Mouse (Mus musculus) heart, adult 10 weeks (tissue): Measurements from ENCODE around the gene Psmb7. TPM values are rescaled to one million over a fixed set of nuclear protein-coding genes. Genes with fewer than 3 reads are reported as not detected.

Experiments
- polyA plus RNA-seq: library from polyadenylated mRNA; stranded (reverse); fragments of 350-450 nt; fragmentation: Illumina TruSeq; extraction: RNeasy Lipid Tissue Mini Kit (QIAGEN cat#74804); gene quantifications from one replicate; pipeline ENCODE4 v1.2.3, GENCODE M21; 2014; ENCODE audit warnings: low read depth, low replicate concordance

Gene Psmb7
- polyA plus RNA-seq, result 258 TPM

DNA sequence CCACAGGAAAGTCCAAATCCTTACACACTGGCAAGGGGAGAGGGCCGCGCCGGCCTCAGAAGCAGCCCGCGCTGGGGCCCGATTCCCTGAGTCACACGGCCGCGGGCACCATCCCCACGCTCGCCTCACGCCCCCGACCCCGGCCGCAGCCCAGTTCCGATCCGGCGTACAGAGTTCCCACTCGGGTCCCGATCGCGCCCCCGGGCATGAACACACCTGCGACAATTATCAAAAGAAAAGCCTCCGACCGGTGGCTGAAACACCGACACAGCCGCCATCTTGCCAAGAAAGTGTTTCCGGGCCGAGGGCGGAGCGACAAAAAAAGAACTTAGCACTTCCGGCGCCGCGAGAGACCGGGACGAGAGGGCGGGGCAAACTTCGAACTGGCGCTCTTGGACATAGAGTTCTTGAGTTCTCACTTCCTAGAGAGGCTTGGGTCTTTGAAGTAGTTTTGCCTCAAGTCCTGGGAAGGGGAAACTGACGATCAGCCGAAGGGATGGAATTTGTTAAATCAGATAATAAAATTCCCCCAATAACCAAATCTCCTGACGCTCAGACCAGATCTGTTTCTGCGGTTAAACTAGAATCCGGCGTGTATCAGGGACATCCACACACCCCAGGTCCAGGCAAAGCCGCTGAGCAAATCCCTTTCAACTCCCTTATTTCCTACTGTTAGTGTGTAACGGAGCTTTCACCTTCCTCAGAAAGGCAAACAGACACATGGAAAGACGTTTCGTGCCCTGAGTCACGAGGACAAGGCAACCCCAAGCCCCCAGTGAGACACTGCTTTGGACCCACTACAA, at the start of gene Psmb7:
Gene Psmb7, minus strand, starts transcription at position 463 of the 803 bp plus-strand sequence.

Other genes starting within 250 kb of the Psmb7 start
- gene Nek6, start 132.4 kb downstream of the Psmb7 start, polyA plus RNA-seq, result 5.5 TPM
- gene Nr5a1, start 70.5 kb upstream of the Psmb7 start, polyA plus RNA-seq, result not detected